Mouse (Mus musculus): Measurements from ENCODE around the gene Atp11c.

GRCm38 (mm10) chrX:60539149-60539548 is 53.3 kb downstream of the Atp11c start, which contains the start of gene Gm7073:
- TF ChIP-seq CTCF (IDR thresholded peaks at IDR 0.05; ENCODE audit: low read depth, low read length) (no peak), POLR2A (IDR thresholded peaks at IDR 0.05; ENCODE audit: extremely low read depth, insufficient read depth, low read length) (no peak)

Measured in liver, adult 2 months (tissue).